Mouse (Mus musculus): Measurements from ENCODE around the gene Alppl2.
A peak's percentile ranks its signal among the peaks of the same experiment; 100 is the strongest.

Gene Alppl2

GRCm38 (mm10) chr1:87089828-87090227 is at the start of gene Alppl2:
TSS of gene Alppl2 (minus strand) at chr1:87089928.
- no peak for DNase-seq (ENCODE audit: low read depth)

- DNase-seq (ENCODE audit: low read depth), result no peak
Measured at GRCm38 (mm10) chr1:87131803-87132202, 42.1 kb upstream of the Alppl2 start.

- DNase-seq (ENCODE audit: low read depth), result no peak
Measured at GRCm38 (mm10) chr1:87127206-87128030, 37.7 kb upstream of the Alppl2 start.

GRCm38 (mm10) chr1:87124673-87125072 is 34.9 kb upstream of the Alppl2 start, which contains the start of gene Akp3:
TSS of gene Akp3 (plus strand) at chr1:87124973.
- DNase-seq (ENCODE audit: low read depth), result no peak

GRCm38 (mm10) chr1:87114784-87115183 is 25.1 kb upstream of the Alppl2 start:
- DNase-seq (ENCODE audit: low read depth), result no peak

- DNase-seq (ENCODE audit: low read depth), result no peak
Measured at GRCm38 (mm10) chr1:87111719-87112354, 22.1 kb upstream of the Alppl2 start.

- DNase-seq (ENCODE audit: low read depth), result no peak
Measured at GRCm38 (mm10) chr1:87108564-87108963, 18.8 kb upstream of the Alppl2 start.

- DNase-seq (ENCODE audit: low read depth), result no peak
Measured at GRCm38 (mm10) chr1:87106536-87106935, 16.8 kb upstream of the Alppl2 start.

- no peak for DNase-seq (ENCODE audit: low read depth)
Measured at GRCm38 (mm10) chr1:87103936-87104335, 14.2 kb upstream of the Alppl2 start.

- DNase-seq (ENCODE audit: low read depth), result no peak
Measured at GRCm38 (mm10) chr1:87102114-87102513, 12.4 kb upstream of the Alppl2 start.

- DNase-seq (ENCODE audit: low read depth), result no peak
Measured at GRCm38 (mm10) chr1:87101411-87101810, 11.7 kb upstream of the Alppl2 start, which contains the start of gene Alpi. TSS of gene Alpi (minus strand) at chr1:87101606.

- DNase-seq (ENCODE audit: low read depth), result peak; percentile 17
Measured at GRCm38 (mm10) chr1:87098358-87098975, 8.7 kb upstream of the Alppl2 start.

- no peak for DNase-seq (ENCODE audit: low read depth)
Measured at GRCm38 (mm10) chr1:87095642-87096041, 5.9 kb upstream of the Alppl2 start.

GRCm38 (mm10) chr1:87089251-87089650 is 477 bp downstream of the Alppl2 start:
- DNase-seq (ENCODE audit: low read depth), result no peak

- DNase-seq (ENCODE audit: low read depth), result no peak
Measured at GRCm38 (mm10) chr1:87086964-87087363, 2.8 kb downstream of the Alppl2 start.

- no peak for DNase-seq (ENCODE audit: low read depth)
Measured at GRCm38 (mm10) chr1:87086196-87086595, 3.5 kb downstream of the Alppl2 start.

- DNase-seq (ENCODE audit: low read depth), result no peak
Measured at GRCm38 (mm10) chr1:87073776-87074175, 16.0 kb downstream of the Alppl2 start.

GRCm38 (mm10) chr1:87070720-87071119 is 19.0 kb downstream of the Alppl2 start:
- DNase-seq (ENCODE audit: low read depth), result peak; percentile 25

- no peak for DNase-seq (ENCODE audit: low read depth)
Measured at GRCm38 (mm10) chr1:87060913-87061312, 28.8 kb downstream of the Alppl2 start.

GRCm38 (mm10) chr1:87059042-87059665 is 30.6 kb downstream of the Alppl2 start:
- no peak for DNase-seq (ENCODE audit: low read depth)

- DNase-seq (ENCODE audit: low read depth), result no peak
Measured at GRCm38 (mm10) chr1:87057075-87057474, 32.7 kb downstream of the Alppl2 start.

- DNase-seq (ENCODE audit: low read depth), result no peak
Measured at GRCm38 (mm10) chr1:87051369-87051768, 38.4 kb downstream of the Alppl2 start.
